Mouse (Mus musculus): ENCODE results near the gene Ilvbl.
"Not testable (repeated sequence)": the region's sequence is repeated elsewhere in the genome, so short reads cannot be mapped to it uniquely, and the experiment has no call there.

The Ilvbl gene

GRCm38 (mm10) chr10:78574250-78575104, at the start of gene Ilvbl:
TSS of gene Ilvbl (plus strand) at chr10:78574346.
- DNase-seq (ENCODE audit: low read depth, low spot score), result peak; percentile 98

- DNase-seq (ENCODE audit: low read depth, low spot score), result not testable (repeated sequence)
These were observed 49.1 kb upstream of the Ilvbl start for GRCm38 (mm10) chr10:78525071-78525470.

GRCm38 (mm10) chr10:78525511-78525910, 48.6 kb upstream of the Ilvbl start:
- no peak for DNase-seq (ENCODE audit: low read depth, low spot score)

GRCm38 (mm10) chr10:78540943-78541342, 33.2 kb upstream of the Ilvbl start:
- DNase-seq (ENCODE audit: low read depth, low spot score), result peak; percentile 60

GRCm38 (mm10) chr10:78565070-78565469, 9.1 kb upstream of the Ilvbl start:
- no peak for DNase-seq (ENCODE audit: low read depth, low spot score)

- DNase-seq (ENCODE audit: low read depth, low spot score), result no peak
These were observed 5.0 kb upstream of the Ilvbl start for GRCm38 (mm10) chr10:78569191-78569590.

- DNase-seq (ENCODE audit: low read depth, low spot score), result no peak
These were observed 4.5 kb upstream of the Ilvbl start for GRCm38 (mm10) chr10:78569686-78570085.

GRCm38 (mm10) chr10:78570416-78570815, 3.7 kb upstream of the Ilvbl start:
- DNase-seq (ENCODE audit: low read depth, low spot score), result no peak

- DNase-seq (ENCODE audit: low read depth, low spot score), result no peak
These were observed 3.2 kb upstream of the Ilvbl start for GRCm38 (mm10) chr10:78570897-78571296.

GRCm38 (mm10) chr10:78573226-78573625, 920 bp upstream of the Ilvbl start:
- DNase-seq (ENCODE audit: low read depth, low spot score), result no peak

- DNase-seq (ENCODE audit: low read depth, low spot score), result no peak
These were observed 1.0 kb downstream of the Ilvbl start for GRCm38 (mm10) chr10:78575105-78575632.

GRCm38 (mm10) chr10:78575690-78576089, 1.5 kb downstream of the Ilvbl start:
- no peak for DNase-seq (ENCODE audit: low read depth, low spot score)

- no peak for DNase-seq (ENCODE audit: low read depth, low spot score)
These were observed 2.5 kb downstream of the Ilvbl start for GRCm38 (mm10) chr10:78576435-78577184.

- no peak for DNase-seq (ENCODE audit: low read depth, low spot score)
These were observed 4.1 kb downstream of the Ilvbl start for GRCm38 (mm10) chr10:78578204-78578603.

- DNase-seq (ENCODE audit: low read depth, low spot score), result no peak
These were observed 7.0 kb downstream of the Ilvbl start for GRCm38 (mm10) chr10:78581121-78581520.

GRCm38 (mm10) chr10:78583347-78583746, 9.2 kb downstream of the Ilvbl start:
- no peak for DNase-seq (ENCODE audit: low read depth, low spot score)

- no peak for DNase-seq (ENCODE audit: low read depth, low spot score)
These were observed 9.8 kb downstream of the Ilvbl start for GRCm38 (mm10) chr10:78583939-78584338.

GRCm38 (mm10) chr10:78584996-78585395, 10.8 kb downstream of the Ilvbl start:
- no peak for DNase-seq (ENCODE audit: low read depth, low spot score)

GRCm38 (mm10) chr10:78585606-78586005, 11.5 kb downstream of the Ilvbl start:
- peak; percentile 19 for DNase-seq (ENCODE audit: low read depth, low spot score)

- DNase-seq (ENCODE audit: low read depth, low spot score), result no peak
These were observed 11.9 kb downstream of the Ilvbl start for GRCm38 (mm10) chr10:78586026-78586425.

GRCm38 (mm10) chr10:78589291-78589690, 15.1 kb downstream of the Ilvbl start:
- no peak for DNase-seq (ENCODE audit: low read depth, low spot score)

- no peak for DNase-seq (ENCODE audit: low read depth, low spot score)
These were observed 15.8 kb downstream of the Ilvbl start for GRCm38 (mm10) chr10:78589901-78590300.
